In the genomic region with DNA sequence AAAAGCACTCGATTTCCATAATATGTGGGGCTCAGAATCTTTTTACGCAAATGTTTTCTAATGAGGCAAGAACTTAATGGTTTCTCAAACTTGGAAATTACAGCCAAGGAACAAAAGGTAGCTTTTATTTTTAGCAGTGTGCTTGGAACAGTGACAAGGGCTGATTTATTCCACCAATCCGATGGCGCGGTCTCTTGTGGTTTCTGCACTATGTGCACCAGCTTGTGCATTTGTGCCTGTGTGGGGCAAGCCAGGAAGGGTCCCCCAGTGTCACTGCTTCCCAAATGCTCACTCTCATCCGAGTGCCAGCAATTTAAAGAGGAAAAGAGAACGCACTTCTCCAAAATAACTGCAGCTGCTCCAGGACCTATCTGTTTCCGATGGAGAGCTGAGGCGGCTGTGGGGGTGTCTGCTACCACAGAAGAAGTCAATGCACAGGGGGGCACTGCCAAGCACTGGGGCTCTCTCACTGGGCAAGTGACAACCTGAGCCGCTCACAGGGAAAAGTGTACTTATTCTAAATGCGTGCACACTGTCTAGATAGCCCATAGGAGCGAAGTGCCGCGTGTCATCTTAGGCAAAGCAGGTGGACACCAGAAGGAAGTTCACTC, we compare ENCODE assay signal across 14 mouse cellular contexts. TPM values are rescaled to one million over a fixed set of nuclear protein-coding genes. Genes with fewer than 3 reads are reported as not detected.
DNase-seq lines count a peak whose midpoint lies in the region; ATAC-seq and TF ChIP-seq lines count a peak whose summit lies in the region.
"Had no signal": no experiment of that assay in that cellular context is flagged by ENCODE, and none has a peak within 500 bp of the region (broad histone marks: within the 10 kb centered on the region; RNA-seq: fewer than 3 reads in every experiment).

No protein-coding gene starts in this region.

- no peak overlapping the region for H3K27ac ChIP-seq in kidney, adult 2 months (ENCODE audit: insufficient read depth, low read depth, low read length)
- H3K27ac ChIP-seq in kidney, embryonic 15.5 days: no peak overlapping the region
- H3K27ac ChIP-seq in forebrain, embryonic 16.5 days (ENCODE audit: low read length): peak overlapping the region; percentile 48; the same call in 1 of the 2 replicates
- H3K27ac ChIP-seq: intestine, embryonic 15.5 days; stomach, postnatal 0 days had no signal

- ATAC-seq in kidney, embryonic 15.5 days (replicated peaks; ENCODE audit: low FRiP score): no peak
- peak; percentile 86 for ATAC-seq in common myeloid progenitor, adult 5-6 weeks (replicated peaks; ENCODE audit: low read depth, poor library complexity, severe bottlenecking)
- peak; percentile 84 for ATAC-seq in forebrain, embryonic 16.5 days
- ATAC-seq in monocyte, adult 5-6 weeks (replicated peaks; ENCODE audit: insufficient number of reproducible peaks, low FRiP score, low TSS enrichment, poor library complexity, severe bottlenecking): no peak
- ATAC-seq: intestine, embryonic 15.5 days; liver, postnatal 0 days had no signal

- peak; percentile 38 for DNase-seq in gastrocnemius, adult 18-20 months (ENCODE audit: low spot score)
- DNase-seq in gastrocnemius, postnatal 36 days: no peak
- peak; percentile 44 for DNase-seq in kidney, adult 2 months
- DNase-seq: lung, postnatal 36 days; midbrain, embryonic 14.5 days; retina, postnatal 1 day; thymus, postnatal 36 days had no signal

- peaks cover 12% of the 10 kb centered on the region for H3K4me1 ChIP-seq in kidney, adult 2 months (ENCODE audit: control insufficient read depth, insufficient read depth, low read length)
- 0 out of 2 replicates have a peak, but pooled peaks cover 3% of the 10 kb centered on the region for H3K4me1 ChIP-seq in kidney, embryonic 15.5 days
- peaks cover 15% of the 10 kb centered on the region for H3K4me1 ChIP-seq in forebrain, embryonic 16.5 days (replicated peaks; ENCODE audit: control insufficient read depth, insufficient read depth, low read length)
- H3K4me1 ChIP-seq: intestine, embryonic 15.5 days had no signal

- H3K9me3 ChIP-seq in kidney, embryonic 15.5 days (replicated peaks): no peaks in the 10 kb centered on the region
- H3K9me3 ChIP-seq in forebrain, embryonic 16.5 days (ENCODE audit: control insufficient read depth, low read length): no peaks in the 10 kb centered on the region
- H3K9me3 ChIP-seq: intestine, embryonic 15.5 days had no signal

- no peak overlapping the region for H3K9ac ChIP-seq in kidney, embryonic 15.5 days
- H3K9ac ChIP-seq in forebrain, embryonic 16.5 days (replicated peaks; ENCODE audit: low read depth, low read length): no peak overlapping the region; the same call in 1 of the 2 replicates
- H3K9ac ChIP-seq: intestine, embryonic 15.5 days; liver, postnatal 0 days had no signal

- no peak overlapping the region for H3K4me2 ChIP-seq in kidney, embryonic 15.5 days
- H3K4me2 ChIP-seq in forebrain, embryonic 16.5 days (ENCODE audit: low read length): no peak overlapping the region
- H3K4me2 ChIP-seq: intestine, embryonic 15.5 days had no signal

- H3K27me3 ChIP-seq in kidney, adult 2 months (replicated peaks; ENCODE audit: control insufficient read depth, insufficient read depth, low read length): no peaks in the 10 kb centered on the region
- H3K27me3 ChIP-seq in kidney, embryonic 15.5 days: no peaks in the 10 kb centered on the region
- H3K27me3 ChIP-seq in forebrain, embryonic 16.5 days (replicated peaks; ENCODE audit: control insufficient read depth, insufficient read depth, low read length): no peaks in the 10 kb centered on the region
- H3K27me3 ChIP-seq: intestine, embryonic 15.5 days had no signal

- no peak for TF ChIP-seq CTCF in kidney, adult 2 months (conservative IDR thresholded peaks at IDR 0.05; ENCODE audit: insufficient read depth, insufficient read length, low read depth, low read length)

- H3K4me3 ChIP-seq in kidney, adult 2 months (ENCODE audit: insufficient read depth, low read depth, low read length): no peak overlapping the region
- no peak overlapping the region for H3K4me3 ChIP-seq in kidney, embryonic 15.5 days (replicated peaks)
- H3K4me3 ChIP-seq in forebrain, embryonic 16.5 days (replicated peaks; ENCODE audit: low read length): no peak overlapping the region
- H3K4me3 ChIP-seq: intestine, embryonic 15.5 days had no signal

- no peaks in the 10 kb centered on the region; the same call in 1 of the 2 replicates for H3K36me3 ChIP-seq in kidney, adult 2 months (ENCODE audit: control insufficient read depth, insufficient read depth, low read length)
- H3K36me3 ChIP-seq in kidney, embryonic 15.5 days: peaks cover 18% of the 10 kb centered on the region
- H3K36me3 ChIP-seq in forebrain, embryonic 16.5 days (ENCODE audit: control insufficient read depth, insufficient read depth): no peaks in the 10 kb centered on the region
- H3K36me3 ChIP-seq: intestine, embryonic 15.5 days had no signal

- intact Hi-C loops in gastrocnemius, postnatal 36 days (cut with DNase I): no loop called here

- WGBS in kidney, adult 2 months: 77% methylated on average over 14 of the region's 14 CpGs
- 85% methylated on average over 14 of the region's 14 CpGs for WGBS in kidney, embryonic 15.5 days
- WGBS in forebrain, embryonic 16.5 days: 40% methylated on average over 14 of the region's 14 CpGs

- TF ChIP-seq POLR2A in kidney, adult 2 months (IDR thresholded peaks at IDR 0.05; ENCODE audit: low read depth, low read length): no peak

RNA-seq across cellular contexts. Expression of gene Mcur1, which starts 19.7 kb away (rescaled TPM):
- 10 to 100 TPM; 30.3 to 31.7 TPM for total RNA-seq in gastrocnemius, adult 18-20 months (2021)
- 10 to 100 TPM; 27.1 to 28.7 TPM for total RNA-seq in gastrocnemius, postnatal 36 days (2021)
- 87.2 and 91.7 TPM in 2 replicates for polyA plus RNA-seq in kidney, adult 2 months (2012; rRNA removed)
- polyA plus RNA-seq in kidney, embryonic 15.5 days (2015; fragmentation: Nextera tagmentation; extraction: Ambion mirVana): 20.2 and 21.9 TPM in 2 replicates
- 18.7 and 20.2 TPM in 2 replicates for total RNA-seq in common myeloid progenitor, adult 5-6 weeks (2017)
- 6.9 TPM in 2 replicates for polyA plus RNA-seq in forebrain, embryonic 16.5 days (2015; fragmentation: Nextera tagmentation; extraction: Ambion mirVana)
- total RNA-seq in monocyte, adult 5-6 weeks (2017): 32.0 to 39.8 TPM (median 37.9 TPM) in 3 replicates

RNA-seq across cellular contexts. Expression of gene Ranbp9, which starts 59.2 kb away (rescaled TPM):
- total RNA-seq in gastrocnemius, adult 18-20 months (2021): 10 to 100 TPM; 41.3 to 42.2 TPM
- total RNA-seq in gastrocnemius, postnatal 36 days (2021): 10 to 100 TPM; 36.9 to 40.5 TPM
- polyA plus RNA-seq in kidney, adult 2 months (2012; rRNA removed): 11.4 and 15.4 TPM in 2 replicates
- 8.2 and 10.8 TPM in 2 replicates for polyA plus RNA-seq in kidney, embryonic 15.5 days (2015; fragmentation: Nextera tagmentation; extraction: Ambion mirVana)
- total RNA-seq in common myeloid progenitor, adult 5-6 weeks (2017): 76.8 and 87.2 TPM in 2 replicates
- 11.9 and 12.1 TPM in 2 replicates for polyA plus RNA-seq in forebrain, embryonic 16.5 days (2015; fragmentation: Nextera tagmentation; extraction: Ambion mirVana)
- 109 to 144 TPM (median 117 TPM) in 3 replicates for total RNA-seq in monocyte, adult 5-6 weeks (2017)

Comparison
In these comparisons a context has a peak if more than half of its experiments do, and no peak if none do; other contexts are left out.
1. DNase-seq: peak in gastrocnemius, adult 18-20 months (single experiment) and kidney, adult 2 months (single experiment); none in gastrocnemius, postnatal 36 days (0 of 2).
2. ATAC-seq: peak in common myeloid progenitor, adult 5-6 weeks (single experiment) and forebrain, embryonic 16.5 days (single experiment); none in kidney, embryonic 15.5 days (single experiment) and monocyte, adult 5-6 weeks (single experiment).